Mouse (Mus musculus) heart, adult 2 months (tissue): ENCODE measurements around the gene Grik4.

Source experiments
- CTCF ChIP-seq: fragments of 200-600 bp; IDR thresholded peaks from 2 replicates; pipeline ENCODE4 v1.8.1; 2022; ENCODE audit warnings: antibody characterized with exemption, mild to moderate bottlenecking, moderate library complexity
- EP300 ChIP-seq: fragments of 200-500 bp; IDR thresholded peaks from 2 replicates; pipeline ENCODE4 v1.6.1; 2011; ENCODE audit warnings: low read depth, low read length, control low read depth; ENCODE audit not compliant: insufficient read depth
- POLR2A ChIP-seq: fragments of 200-500 bp; IDR thresholded peaks from 2 replicates; pipeline ENCODE4 v1.6.1; 2011; ENCODE audit warnings: mild to moderate bottlenecking, low read depth, low read length, control low read depth; ENCODE audit not compliant: insufficient read depth

DNA sequence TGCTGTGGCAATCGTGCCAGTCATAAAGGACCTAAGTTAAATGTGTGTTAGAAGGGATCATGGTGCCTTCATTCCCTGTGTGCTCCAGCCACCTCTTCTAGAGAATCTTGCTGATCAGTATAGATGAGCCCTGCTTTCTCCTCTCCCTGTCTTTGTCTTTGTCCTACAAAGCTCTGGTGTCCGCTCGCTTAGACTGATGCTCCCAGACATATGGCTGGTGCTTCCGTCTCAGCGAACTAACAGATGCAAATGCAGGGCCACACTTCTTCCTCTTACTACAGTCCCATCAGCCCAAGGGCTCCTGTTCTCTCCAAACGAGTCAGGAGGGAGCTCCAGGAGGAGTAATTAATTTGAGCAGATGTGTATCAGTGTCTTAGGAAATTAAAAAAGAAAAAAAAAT is 71.4 kb downstream of the Grik4 start:
- TF ChIP-seq EP300 = no peak
- no peak for TF ChIP-seq CTCF
- TF ChIP-seq POLR2A = no peak
